Mouse (Mus musculus): Measurements from ENCODE around the gene Olfr30.

DNA sequence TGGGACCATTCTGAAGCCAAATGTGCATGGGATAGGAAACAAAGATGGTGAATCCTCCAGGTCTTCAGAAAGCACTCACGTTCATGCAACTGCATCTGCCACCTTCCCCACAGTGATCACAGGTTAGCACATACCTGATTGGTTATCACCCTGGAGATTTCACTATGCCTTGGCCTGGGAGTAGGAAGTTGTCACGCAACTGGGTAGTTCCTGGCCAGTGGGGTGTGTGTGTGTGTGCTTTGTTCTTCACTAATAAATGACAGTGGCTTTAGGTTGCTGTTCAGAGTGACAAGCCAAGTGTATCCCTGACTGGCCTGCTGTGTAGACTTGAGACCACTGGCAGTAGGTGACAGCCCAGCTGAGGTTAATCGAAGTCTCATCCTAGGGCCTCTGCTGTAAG is 29.8 kb downstream of the Olfr30 start, which contains the start of gene Gm12253:
- no peak for TF ChIP-seq GATA1 (IDR thresholded peaks at IDR 0.05; ENCODE audit: low read length)
- TF ChIP-seq TAL1 (IDR thresholded peaks at IDR 0.05; ENCODE audit: low read length) = no peak
